Mouse (Mus musculus): ENCODE results near the gene Satb1. TPM values are rescaled to one million over a fixed set of nuclear protein-coding genes. Genes with fewer than 3 reads are reported as not detected.

The Satb1 gene
- polyA plus RNA-seq, 1 experiment from 2014 or later: 2.7 TPM

DNA sequence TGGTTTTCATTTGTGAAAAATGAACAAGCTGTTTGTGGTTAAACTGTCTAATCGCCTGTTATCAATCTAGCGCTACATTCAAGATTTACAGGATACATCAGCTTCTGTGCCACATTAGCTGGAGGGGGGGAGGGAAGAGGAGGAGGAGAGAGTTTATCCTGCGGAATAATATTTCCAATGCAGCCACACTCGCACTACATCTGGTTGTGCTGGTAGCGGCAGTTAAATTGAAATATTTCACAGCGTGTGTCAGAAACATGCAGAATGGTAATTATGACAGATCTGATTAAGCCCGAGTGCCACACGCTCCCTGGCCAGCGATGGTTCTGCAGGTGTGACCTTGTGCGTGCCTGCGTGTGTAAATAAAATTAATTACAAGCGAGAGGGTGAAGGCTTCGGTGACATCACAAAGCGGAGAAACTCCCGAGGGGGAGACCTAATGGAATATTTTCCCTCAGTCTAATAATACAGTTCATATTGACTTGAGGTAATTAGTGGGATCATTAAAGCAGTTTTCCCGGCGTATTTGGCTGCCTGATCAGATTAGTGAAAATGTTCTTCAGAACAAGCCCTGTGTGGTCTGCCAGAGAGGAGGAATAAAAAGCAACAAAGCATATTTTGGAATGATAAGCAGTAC lies 72.7 kb downstream of the Satb1 start:
- 80% methylated on average over 17 of the region's 17 CpGs for WGBS (ENCODE audit: insufficient replicate concordance)
- ATAC-seq: no peak

DNA sequence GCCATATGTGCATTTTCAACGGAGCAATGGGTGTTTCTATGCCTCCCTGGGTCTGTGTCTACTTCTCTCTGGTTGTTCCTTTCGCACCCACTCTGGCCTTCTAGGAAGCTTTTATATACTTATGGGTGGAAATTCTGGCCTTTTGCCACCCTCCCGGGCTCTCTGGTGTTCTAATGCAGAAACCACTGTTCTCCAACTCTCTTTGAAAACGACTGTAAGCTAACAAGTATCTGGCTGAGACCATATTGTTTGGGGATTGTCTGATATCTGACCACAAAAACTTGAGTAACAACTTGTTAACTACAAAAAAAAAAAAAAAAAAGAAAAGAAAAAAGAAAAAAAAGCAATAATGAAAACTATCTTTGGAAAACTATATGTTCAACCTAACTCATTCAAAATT lies 73.6 kb downstream of the Satb1 start:
- H3K4me2 ChIP-seq: no peak overlapping the region
- H3K4me3 ChIP-seq: no peak overlapping the region
- H3K36me3 ChIP-seq: no peaks in the 10 kb centered on the region
- ATAC-seq: no peak
- no peaks in the 10 kb centered on the region for H3K9me3 ChIP-seq (replicated peaks)
- H3K27ac ChIP-seq: no peak overlapping the region
- no peaks in the 10 kb centered on the region for H3K27me3 ChIP-seq (replicated peaks)
- H3K4me1 ChIP-seq: no peaks in the 10 kb centered on the region
- WGBS (ENCODE audit: insufficient replicate concordance): 64% methylated on average over 4 of the region's 4 CpGs
- H3K9ac ChIP-seq: no peak overlapping the region

More for the DNA sequence above, 72.7 kb downstream of the Satb1 start:
- H3K36me3 ChIP-seq: no peaks in the 10 kb centered on the region
- H3K4me3 ChIP-seq: no peak overlapping the region
- H3K4me1 ChIP-seq: no peaks in the 10 kb centered on the region
- H3K27ac ChIP-seq: no peak overlapping the region
- H3K9ac ChIP-seq: no peak overlapping the region
- no peak overlapping the region for H3K4me2 ChIP-seq
- no peaks in the 10 kb centered on the region for H3K27me3 ChIP-seq (replicated peaks)
- no peaks in the 10 kb centered on the region for H3K9me3 ChIP-seq (replicated peaks)

DNA sequence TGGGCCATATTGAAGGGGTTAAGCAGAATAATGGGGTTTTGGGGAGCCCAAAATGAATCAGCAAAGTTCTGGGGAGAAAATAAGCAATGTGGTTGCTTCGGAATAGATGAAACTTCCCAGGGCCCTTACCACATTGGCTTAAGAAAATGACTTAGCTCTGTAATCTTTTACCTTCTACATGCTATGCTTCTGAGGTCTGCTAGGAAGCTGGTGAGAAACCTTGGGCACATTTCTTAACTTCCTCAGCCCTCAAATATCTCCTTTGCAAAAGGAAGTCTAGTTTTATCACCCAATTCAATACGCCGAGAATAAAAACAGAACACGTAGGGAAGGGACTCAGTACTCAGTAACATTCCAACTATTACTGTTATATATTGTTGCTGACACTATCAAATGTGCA lies 80.9 kb downstream of the Satb1 start:
- WGBS (ENCODE audit: insufficient replicate concordance): 60% methylated on average over 4 of the region's 4 CpGs
- no peak overlapping the region for H3K27ac ChIP-seq
- no peak for ATAC-seq
- H3K4me2 ChIP-seq: no peak overlapping the region
- H3K4me1 ChIP-seq: no peaks in the 10 kb centered on the region
- no peaks in the 10 kb centered on the region for H3K9me3 ChIP-seq (replicated peaks)
- H3K36me3 ChIP-seq: no peaks in the 10 kb centered on the region
- no peaks in the 10 kb centered on the region for H3K27me3 ChIP-seq (replicated peaks)
- no peak overlapping the region for H3K4me3 ChIP-seq
- no peak overlapping the region for H3K9ac ChIP-seq

DNA sequence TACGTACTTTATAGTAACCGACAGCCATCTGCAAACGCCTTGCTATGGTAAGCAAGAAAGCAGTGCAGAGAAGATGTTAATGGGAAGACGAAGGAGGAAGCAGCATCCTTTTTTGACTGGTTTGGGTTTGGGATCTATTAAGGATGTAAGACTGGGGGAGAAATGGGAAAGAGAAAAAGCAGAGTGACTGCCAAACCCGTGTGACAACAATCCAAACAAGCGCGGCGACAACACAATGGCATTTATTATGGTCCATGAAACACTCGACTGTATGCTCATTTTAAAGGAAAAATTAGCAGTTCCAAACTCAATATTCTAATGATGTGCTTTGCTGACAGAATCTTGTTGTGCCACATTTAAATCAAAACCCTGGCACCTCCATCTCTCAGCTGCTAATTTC lies 85.9 kb downstream of the Satb1 start:
- no peak overlapping the region for H3K9ac ChIP-seq
- H3K27ac ChIP-seq: no peak overlapping the region
- ATAC-seq: no peak
- 83% methylated on average over 9 of the region's 9 CpGs for WGBS (ENCODE audit: insufficient replicate concordance)
- no peak overlapping the region for H3K4me3 ChIP-seq
- no peak overlapping the region for H3K4me2 ChIP-seq
- H3K9me3 ChIP-seq (replicated peaks): no peaks in the 10 kb centered on the region
- H3K4me1 ChIP-seq: no peaks in the 10 kb centered on the region
- no peaks in the 10 kb centered on the region for H3K36me3 ChIP-seq
- H3K27me3 ChIP-seq (replicated peaks): no peaks in the 10 kb centered on the region

DNA sequence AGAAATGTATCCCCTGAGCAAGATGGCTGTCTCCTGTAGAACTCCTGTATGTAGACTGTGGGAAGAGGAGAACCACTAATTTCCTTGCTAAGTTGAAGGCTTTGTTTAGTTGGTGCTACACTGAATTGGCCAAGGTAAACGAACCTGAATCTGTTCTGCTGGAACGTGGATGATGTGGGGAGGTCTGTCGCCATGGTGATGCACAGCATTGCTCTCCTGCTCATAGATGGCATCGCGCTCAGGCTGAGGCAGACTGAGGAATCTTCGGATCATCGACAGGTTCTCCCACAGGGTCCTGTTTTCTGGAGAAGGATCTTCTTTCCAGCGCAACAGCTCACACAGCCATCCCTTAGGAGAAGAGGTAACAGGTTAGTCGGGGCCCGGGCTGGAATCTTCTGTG lies 90.6 kb downstream of the Satb1 start:
- 81% methylated on average over 10 of the region's 10 CpGs for WGBS (ENCODE audit: insufficient replicate concordance)
- Histone ChIP-seq H3K4me2 (no peak overlapping the region), H3K36me3 (no peaks in the 10 kb centered on the region), H3K27me3 (replicated peaks) (no peaks in the 10 kb centered on the region), H3K9ac (no peak overlapping the region), H3K9me3 (replicated peaks) (no peaks in the 10 kb centered on the region), H3K4me1 (no peaks in the 10 kb centered on the region), H3K4me3 (no peak overlapping the region), H3K27ac (no peak overlapping the region)
- no peak for ATAC-seq

DNA sequence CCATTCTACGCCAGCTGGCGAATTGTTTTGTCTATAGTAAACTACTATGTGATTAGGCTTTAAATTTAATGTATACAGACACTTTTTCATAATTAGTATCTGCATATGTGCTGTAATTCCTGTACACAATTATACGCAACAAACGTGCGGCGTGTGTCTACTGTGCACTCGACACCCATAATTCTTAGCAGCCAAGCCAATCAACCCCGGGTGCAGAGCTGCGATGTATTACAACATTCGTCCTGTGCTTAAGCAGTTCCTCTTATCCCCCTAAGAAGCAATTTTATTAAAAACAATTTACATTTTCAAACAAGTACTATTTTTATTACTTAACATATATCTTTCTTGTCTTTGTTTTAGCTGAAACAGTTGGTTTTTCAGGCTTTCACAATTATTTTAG lies 92.0 kb downstream of the Satb1 start:
- no peak for ATAC-seq

DNA sequence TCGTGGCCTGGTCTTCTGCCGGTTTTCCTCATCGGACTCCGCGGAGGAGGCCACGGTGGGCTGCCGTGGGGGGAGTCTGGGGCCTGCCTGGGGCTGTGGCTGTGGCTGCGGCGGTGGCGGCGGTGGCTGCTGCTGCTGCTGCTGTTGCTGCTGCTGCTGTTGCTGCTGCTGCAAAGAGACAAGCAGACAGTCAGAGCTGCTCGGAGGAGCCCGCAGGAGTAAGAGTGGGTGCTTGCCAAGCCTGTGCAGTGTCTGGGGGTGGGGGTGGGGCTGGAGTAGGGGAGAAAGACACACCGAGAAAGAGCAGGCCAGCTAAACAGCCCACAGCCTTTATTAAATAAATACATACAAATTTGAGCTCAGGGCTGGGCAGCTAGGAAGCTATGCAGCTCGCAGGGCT lies 92.8 kb downstream of the Satb1 start:
- H3K27ac ChIP-seq: no peak overlapping the region
- H3K27me3 ChIP-seq (replicated peaks): no peaks in the 10 kb centered on the region
- no peaks in the 10 kb centered on the region for H3K9me3 ChIP-seq (replicated peaks)
- no peak overlapping the region for H3K9ac ChIP-seq
- WGBS (ENCODE audit: insufficient replicate concordance): 79% methylated on average over 15 of the region's 15 CpGs
- ATAC-seq: no peak
- H3K4me2 ChIP-seq: no peak overlapping the region
- H3K36me3 ChIP-seq: no peaks in the 10 kb centered on the region
- H3K4me1 ChIP-seq: no peaks in the 10 kb centered on the region
- H3K4me3 ChIP-seq: no peak overlapping the region

More for the DNA sequence above, 92.0 kb downstream of the Satb1 start:
- Histone ChIP-seq H3K4me3 (no peak overlapping the region), H3K9me3 (replicated peaks) (no peaks in the 10 kb centered on the region), H3K4me2 (no peak overlapping the region), H3K4me1 (no peaks in the 10 kb centered on the region), H3K9ac (no peak overlapping the region), H3K36me3 (no peaks in the 10 kb centered on the region), H3K27me3 (replicated peaks) (no peaks in the 10 kb centered on the region), H3K27ac (no peak overlapping the region)
- WGBS (ENCODE audit: insufficient replicate concordance): 80% methylated on average over 10 of the region's 10 CpGs

DNA sequence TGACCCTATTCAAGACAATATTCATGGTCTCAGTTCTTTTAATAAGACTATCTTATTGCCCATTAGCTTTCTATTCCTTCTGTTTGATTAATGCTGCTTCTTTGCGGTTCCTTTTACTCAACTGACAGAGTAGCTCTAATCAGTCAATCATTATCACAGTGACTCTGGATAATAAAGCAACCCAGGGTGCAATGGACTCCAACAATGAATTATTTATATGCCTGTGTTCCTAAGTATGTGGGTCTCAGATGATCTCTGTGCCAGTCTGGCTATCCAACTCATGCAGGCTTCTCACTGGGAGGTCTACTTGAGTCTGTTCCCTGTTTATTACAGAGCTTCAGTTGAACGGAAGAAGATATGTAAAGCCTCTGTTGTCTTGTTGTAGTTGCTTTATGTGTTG lies 108.6 kb downstream of the Satb1 start:
- WGBS (ENCODE audit: insufficient replicate concordance): 78% methylated on average over 2 of the region's 2 CpGs
- Histone ChIP-seq H3K27me3 (replicated peaks) (no peaks in the 10 kb centered on the region), H3K4me2 (no peak overlapping the region)

DNA sequence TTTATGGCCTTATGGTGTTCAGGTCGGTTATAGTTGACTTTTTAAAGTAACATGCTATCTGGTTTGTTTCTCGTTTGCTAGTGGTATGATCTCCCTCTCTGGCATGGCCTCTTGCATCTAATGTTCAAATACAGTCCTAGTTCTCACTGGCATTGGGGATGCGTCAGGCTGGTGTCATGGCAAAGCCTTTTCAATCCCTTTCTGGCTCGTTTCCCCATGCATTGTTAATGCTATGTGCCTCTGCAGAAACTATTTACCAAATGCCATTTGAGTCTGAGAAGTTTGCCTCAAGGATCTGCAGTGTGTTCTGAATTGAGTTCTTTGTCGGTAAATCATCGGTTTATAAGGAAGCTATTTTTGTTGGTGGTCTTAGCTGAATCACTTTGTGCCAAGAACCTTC lies 137.4 kb downstream of the Satb1 start:
- Histone ChIP-seq H3K9ac (no peak overlapping the region), H3K4me3 (no peak overlapping the region), H3K36me3 (no peaks in the 10 kb centered on the region), H3K27ac (no peak overlapping the region), H3K9me3 (replicated peaks) (no peaks in the 10 kb centered on the region), H3K4me1 (no peaks in the 10 kb centered on the region), H3K4me2 (no peak overlapping the region), H3K27me3 (replicated peaks) (no peaks in the 10 kb centered on the region)
- 66% methylated on average over 6 of the region's 6 CpGs for WGBS (ENCODE audit: insufficient replicate concordance)
- no peak for ATAC-seq

More for the DNA sequence above, 108.6 kb downstream of the Satb1 start:
- no peak overlapping the region for H3K27ac ChIP-seq
- H3K9me3 ChIP-seq (replicated peaks): no peaks in the 10 kb centered on the region
- no peak for ATAC-seq
- no peaks in the 10 kb centered on the region for H3K36me3 ChIP-seq
- no peak overlapping the region for H3K4me3 ChIP-seq
- no peaks in the 10 kb centered on the region for H3K4me1 ChIP-seq
- no peak overlapping the region for H3K9ac ChIP-seq

DNA sequence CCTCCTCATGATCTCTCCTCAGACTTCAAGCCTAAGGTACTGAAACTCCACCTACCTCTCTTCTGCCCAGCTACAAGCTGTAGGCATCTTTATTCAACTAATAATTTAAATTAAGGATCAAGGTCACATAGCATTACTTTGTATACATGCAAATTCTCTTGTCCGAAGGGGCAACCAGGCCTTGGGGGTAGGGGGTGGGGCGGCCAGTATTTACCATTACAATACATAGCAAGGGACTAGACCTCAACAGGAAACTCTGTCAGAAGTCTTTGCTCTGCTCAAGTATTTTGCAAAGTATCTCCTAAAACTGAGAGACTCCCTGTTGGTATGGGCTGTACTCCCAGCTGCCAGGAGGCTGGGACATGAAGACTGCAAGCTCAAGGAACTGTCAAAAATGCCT lies 137.8 kb downstream of the Satb1 start:
- H3K4me1 ChIP-seq: no peaks in the 10 kb centered on the region
- no peaks in the 10 kb centered on the region for H3K27me3 ChIP-seq (replicated peaks)
- no peak overlapping the region for H3K27ac ChIP-seq
- no peak overlapping the region for H3K4me3 ChIP-seq
- H3K9me3 ChIP-seq (replicated peaks): no peaks in the 10 kb centered on the region
- WGBS (ENCODE audit: insufficient replicate concordance): 78% methylated on average over 2 of the region's 2 CpGs
- H3K4me2 ChIP-seq: no peak overlapping the region
- no peaks in the 10 kb centered on the region for H3K36me3 ChIP-seq
- no peak for ATAC-seq
- H3K9ac ChIP-seq: no peak overlapping the region

DNA sequence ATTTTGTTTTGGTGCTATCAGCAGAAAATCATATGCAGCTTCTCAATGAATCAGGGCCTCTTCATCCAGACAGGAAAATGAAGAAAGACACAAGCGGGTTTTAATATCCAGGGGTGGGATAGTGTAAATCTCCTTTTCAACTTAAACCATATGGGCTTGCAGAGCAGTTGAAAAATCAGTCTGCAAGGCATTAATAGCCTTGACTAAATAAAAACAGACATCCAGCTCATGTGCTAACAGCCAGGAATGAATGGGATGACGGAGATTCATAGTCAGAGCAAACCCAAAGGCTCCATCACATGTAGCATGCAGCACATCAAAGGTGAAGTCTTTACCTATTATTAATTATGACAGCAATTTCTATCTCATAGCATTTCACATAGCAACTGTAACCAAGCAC lies 142.6 kb downstream of the Satb1 start:
- ATAC-seq: no peak
- H3K27ac ChIP-seq: no peak overlapping the region
- H3K9me3 ChIP-seq (replicated peaks): no peaks in the 10 kb centered on the region
- no peak overlapping the region for H3K4me3 ChIP-seq
- no peaks in the 10 kb centered on the region for H3K27me3 ChIP-seq (replicated peaks)
- H3K9ac ChIP-seq: no peak overlapping the region
- no peak overlapping the region for H3K4me2 ChIP-seq
- 68% methylated on average over 2 of the region's 2 CpGs for WGBS (ENCODE audit: insufficient replicate concordance)
- no peaks in the 10 kb centered on the region for H3K36me3 ChIP-seq
- no peaks in the 10 kb centered on the region for H3K4me1 ChIP-seq

DNA sequence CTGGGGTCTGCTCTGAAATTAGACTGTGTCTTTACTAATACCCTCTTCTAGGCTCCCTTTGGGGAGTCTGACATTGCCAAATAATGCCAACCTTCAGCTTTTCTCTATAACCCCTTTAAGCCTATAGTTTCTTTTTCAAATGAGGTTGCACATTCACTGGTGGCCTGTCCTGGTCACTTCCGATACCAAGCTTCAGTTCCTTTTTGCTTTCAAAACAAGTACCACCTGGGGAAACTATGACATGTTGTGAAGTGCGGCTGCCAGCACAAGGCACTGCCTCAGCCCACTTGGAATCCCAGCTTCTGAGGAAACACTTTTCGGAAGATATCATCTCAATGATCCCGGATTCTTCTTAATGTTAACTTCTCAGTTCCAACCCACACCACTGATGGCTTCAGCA lies 145.9 kb downstream of the Satb1 start:
- Histone ChIP-seq H3K4me2 (no peak overlapping the region), H3K27ac (no peak overlapping the region), H3K9me3 (replicated peaks) (no peaks in the 10 kb centered on the region), H3K36me3 (no peaks in the 10 kb centered on the region), H3K9ac (no peak overlapping the region), H3K4me1 (no peaks in the 10 kb centered on the region), H3K4me3 (no peak overlapping the region), H3K27me3 (replicated peaks) (no peaks in the 10 kb centered on the region)
- WGBS (ENCODE audit: insufficient replicate concordance): 70% methylated on average over 4 of the region's 4 CpGs
- ATAC-seq: no peak
